Mouse (Mus musculus) gastrocnemius, postnatal 4 days (tissue): ENCODE results near the gene Gm9913. TPM values are rescaled to one million over a fixed set of nuclear protein-coding genes. Genes with fewer than 3 reads are reported as not detected.

Source experiments
- DNase-seq, 2 experiments: peaks; one replicate each; pipeline ENCODE4 v3.0.0; 2021 to 2022; ENCODE audit warnings: low spot score in 2 of 2, mixed read lengths in 2 of 2
- long read RNA-seq, 2 experiments: library from polyadenylated mRNA; stranded (forward); transcript quantifications; one replicate each; pipeline ENCODE4 v2.0.0; 2021
- total RNA-seq, 2 experiments: library from RNA; stranded (reverse); gene quantifications; 2 replicates each; pipeline ENCODE4 v1.2.3; 2021

Gm9913 gene
- under 1 TPM; 0.36 to 0.49 TPM for total RNA-seq
- long read RNA-seq, experiment 1: 0 reads
- long read RNA-seq, experiment 2: 0 reads

DNA sequence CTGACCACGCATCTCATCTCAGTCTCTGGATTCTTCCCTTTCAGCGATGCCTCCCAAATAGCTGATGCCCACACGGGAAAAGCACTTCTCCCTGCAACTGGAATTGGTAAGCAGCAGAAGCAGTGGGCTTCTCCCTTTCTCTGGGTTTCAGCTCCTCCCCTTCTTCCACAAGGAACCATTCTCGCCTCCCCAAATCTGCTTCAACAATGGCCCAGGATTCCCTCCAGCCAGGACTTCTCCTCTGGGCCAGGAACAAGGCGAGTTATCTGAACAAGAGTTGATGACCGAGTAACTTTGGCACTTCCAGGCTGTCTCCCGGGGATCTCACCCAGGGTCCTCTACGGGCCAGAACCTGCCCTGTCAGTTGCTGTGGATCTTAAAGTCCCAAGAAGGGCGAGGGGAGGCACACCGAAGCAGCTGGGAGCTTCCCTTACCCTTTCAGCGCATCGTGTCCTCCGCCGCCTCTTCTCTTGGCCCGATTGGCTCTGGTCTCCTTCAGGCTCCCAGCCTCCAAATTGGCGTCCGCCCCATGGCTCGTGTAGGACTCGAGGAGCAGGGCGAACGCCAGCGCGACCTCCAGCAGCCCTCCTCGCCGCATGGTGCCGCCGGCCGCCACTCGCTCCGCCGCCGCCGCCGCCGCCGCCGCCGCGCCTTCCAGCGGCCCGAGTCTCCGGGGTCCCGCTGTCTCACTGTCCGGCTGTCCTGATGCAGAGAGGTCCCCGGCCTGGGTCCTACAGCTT, at the start of gene Gm9913:
Gene Gm9913 (plus strand): TSS at position 84 of the 740 bp plus-strand sequence.
- DNase-seq: peak; percentile 49 to 75

DNA sequence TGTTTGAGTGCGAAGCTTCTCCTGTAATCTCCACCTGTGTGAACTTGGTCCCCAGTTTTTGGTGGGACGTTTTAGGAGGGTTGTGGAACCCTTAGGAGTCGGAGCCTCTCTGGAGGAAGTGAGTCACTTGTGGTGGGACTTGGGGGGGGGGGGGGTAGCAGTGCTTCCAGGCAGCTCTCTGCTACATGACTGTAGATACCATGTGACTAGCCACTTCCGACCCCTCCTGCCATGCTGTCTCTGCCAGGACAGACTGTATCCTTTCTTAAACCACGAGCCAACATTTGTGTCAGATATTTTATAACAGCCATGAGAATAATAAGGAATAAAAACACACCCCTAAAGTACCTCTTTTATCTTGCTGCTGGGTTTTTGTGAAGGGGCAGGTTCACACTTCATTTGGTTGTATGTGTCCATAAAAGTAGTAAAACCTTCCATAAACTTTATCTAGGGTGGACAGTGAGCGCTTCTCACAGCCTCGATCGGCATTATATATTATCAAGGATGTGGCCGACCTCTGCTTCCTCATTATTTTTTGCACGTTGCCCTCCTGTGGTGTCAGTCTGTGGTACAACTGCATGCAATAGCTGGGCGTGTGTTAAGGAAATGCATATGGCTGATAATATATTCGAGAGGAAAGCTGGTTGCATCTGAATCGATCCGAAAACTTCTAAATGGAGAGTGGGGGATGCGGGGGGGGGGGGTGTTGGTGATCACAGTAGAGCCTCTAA, 48.7 kb upstream of the Gm9913 start:
- DNase-seq: no peak

DNA sequence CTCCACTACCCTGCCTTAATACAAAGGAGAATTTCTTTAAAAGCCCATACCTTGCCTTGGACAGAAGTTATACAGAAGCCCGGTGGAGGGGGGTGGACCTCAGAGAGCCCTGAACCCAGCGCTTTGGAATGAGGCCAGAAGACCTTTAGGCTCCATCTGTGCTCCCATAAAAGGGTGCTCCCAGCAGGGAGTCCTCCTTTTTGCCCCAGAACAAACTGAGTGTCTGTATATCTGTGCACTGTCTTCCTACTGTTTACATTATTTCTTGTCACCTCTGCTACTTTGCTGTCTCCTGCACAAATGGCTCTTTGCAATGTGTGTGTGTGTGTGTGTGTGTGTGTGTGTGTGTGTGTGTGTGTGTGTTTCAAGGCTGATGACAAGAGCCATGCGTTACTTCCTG, 45.8 kb upstream of the Gm9913 start:
- DNase-seq: no peak

DNA sequence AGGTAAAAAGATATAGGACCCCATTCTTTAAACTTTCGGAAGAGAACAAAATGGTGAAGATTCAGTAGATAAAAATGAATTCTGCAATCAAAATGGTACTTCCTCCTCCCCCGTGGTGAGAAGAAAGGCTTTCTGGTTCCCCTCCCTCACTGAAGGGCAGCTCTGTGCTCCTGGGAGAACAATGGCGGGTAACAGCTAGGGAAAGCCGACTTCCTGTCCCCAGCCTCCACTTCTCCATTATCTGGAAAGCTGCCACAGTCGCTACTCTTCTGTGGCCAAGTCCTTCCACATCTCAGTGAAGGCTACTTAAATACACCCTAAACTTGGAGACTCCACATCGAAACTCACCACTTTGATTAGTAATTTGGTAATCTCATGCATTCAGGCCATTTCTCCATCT, 40.9 kb upstream of the Gm9913 start:
- DNase-seq: no peak

DNA sequence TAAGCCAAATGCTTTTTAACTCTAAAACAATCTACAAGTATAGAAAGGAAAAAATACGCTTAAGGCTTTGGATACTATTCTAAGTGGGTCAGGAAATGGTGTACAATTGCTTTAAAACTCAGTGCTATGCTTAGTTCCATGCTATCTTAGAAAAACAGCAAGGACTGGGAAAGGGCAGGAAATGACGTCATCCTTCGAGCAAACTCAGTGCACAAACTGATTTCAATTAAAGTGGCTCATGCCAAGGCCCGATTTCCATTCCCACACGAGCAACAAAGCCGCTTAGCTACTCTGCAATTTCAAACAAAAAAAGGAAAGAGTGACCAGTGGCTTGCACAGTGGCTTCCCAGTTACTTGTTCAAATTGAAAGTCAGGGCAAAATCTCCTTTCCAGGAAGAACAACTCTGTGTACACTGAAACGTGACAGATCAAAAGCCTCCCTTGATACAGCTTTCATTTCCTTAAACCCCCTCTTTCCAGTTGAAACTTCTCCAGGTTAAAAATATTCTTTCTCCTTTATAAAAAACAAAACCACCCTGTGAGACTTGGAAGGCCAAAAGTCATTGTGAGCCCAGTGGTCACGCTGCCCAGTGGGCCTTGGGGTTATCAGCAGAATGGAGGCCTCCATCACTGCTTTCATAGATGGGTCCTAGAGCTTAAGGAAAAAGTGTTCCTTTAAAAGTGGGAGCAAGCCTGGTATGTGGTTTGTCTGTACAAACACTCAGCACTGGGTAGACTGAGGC, 34.2 kb upstream of the Gm9913 start:
- peak in 1 of 2 experiments; percentile 37 for DNase-seq

DNA sequence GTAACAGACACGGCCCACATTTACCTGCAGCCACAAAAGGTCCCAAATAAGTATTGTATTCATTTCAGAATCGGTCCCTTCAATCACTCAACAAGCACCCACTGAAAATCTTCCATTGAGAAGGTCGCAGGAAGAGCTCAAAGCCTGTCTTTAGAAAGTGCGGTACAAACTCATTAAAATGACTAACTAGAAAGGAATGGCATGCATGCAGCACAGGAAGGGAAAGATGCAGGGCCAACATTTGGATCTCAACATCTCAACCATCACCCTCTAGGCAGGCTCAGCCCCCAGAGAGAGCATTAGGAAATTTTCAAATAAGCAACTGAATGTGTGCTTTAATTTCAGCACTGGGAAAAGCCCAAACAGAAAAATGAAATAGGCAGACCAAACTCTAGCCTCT, 33.2 kb upstream of the Gm9913 start:
- DNase-seq: no peak

DNA sequence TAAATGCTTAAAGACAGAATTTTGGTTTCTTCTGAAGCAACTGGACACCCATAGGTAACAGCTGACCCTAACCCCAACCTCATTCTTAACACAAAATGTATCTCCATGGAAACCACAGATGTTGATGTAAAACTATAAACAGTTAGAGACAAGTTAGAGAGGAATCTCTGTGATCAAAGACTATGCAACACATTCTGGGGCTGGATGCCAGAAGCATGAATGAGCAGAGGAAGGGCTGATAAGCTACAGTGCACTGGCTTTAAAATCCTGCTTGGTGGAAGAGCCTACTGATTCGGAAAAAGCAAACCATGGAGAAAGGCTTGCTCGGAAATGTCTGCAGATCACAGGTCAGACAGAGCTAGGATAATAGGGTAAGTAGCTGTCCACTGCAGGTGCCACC, 31.7 kb upstream of the Gm9913 start:
- DNase-seq: no peak

DNA sequence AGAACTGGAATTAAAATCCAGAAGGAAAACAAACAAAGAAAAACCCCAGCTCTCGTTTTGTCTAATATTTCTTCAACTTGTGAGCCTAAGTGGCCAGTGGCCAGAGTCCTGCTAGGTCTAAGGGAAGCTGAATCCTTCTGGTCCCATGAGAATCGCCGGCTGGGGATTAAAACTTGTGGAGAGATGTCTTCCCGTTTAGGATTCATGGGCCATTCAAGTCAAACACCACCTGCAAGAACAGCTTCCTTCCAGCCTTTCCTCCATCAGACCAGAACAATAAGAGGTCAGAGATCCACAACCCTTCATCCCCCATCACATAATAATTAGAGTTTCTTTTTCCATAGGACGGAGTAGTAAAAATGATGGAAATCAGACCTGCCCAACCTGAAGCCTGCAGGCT, 30.2 kb upstream of the Gm9913 start:
- no peak for DNase-seq

DNA sequence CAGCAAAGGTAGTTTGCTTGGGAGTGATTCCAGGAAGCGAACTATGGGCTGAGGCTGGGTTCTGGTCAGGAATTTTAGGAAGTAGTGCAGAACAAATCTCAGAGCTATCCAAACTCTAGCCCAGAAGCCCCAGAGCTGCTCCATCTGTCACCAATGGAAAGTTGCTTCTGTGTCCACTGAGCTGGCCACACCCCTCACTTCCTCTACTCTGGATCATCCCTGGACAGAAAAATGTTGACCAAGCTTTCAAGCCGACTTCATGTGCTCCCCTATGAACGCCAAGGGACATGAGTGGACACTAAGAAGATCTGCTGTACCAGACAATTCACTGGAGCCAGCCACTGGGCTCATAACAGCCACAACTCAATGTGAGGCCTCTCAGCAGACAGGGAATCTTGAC, 28.7 kb upstream of the Gm9913 start:
- DNase-seq: no peak

DNA sequence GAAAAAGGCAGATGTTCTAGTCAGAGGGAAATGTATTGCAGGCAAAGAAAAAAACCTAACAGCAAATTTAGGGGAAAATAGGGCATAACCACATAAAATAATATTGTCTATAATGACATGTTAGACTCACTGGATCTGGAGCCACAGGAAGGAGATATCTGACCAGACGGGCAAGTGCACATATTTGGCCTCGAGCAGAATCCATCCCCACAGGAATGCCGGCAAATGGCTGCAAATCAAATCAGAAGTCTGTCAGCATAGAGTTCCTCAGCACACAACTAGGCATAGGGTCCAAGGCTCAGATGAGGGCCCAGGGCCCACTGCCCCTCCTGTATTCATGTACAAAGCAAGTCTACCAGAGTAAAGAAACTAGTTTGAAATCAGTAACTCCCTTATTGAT, 27.5 kb upstream of the Gm9913 start:
- no peak for DNase-seq

DNA sequence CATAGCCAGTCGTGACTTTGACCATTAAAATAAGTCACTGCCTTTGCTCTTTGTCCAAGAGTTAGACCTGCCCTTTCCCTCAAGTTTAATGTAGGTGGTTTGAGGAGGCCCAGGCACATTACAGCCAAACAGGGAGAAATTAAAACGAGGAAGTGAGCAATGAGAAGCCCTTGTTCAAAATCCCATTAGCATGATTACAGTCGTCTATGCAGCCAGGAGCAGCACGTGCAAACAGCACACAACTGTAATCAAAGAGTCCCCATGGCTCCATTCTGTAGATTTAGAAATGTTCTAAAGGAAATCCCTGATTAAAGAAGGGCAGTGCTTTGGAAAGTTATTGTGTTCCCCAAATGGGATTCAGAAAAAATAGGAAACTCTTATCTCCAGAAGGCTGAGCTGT, 26.2 kb upstream of the Gm9913 start:
- DNase-seq: no peak

DNA sequence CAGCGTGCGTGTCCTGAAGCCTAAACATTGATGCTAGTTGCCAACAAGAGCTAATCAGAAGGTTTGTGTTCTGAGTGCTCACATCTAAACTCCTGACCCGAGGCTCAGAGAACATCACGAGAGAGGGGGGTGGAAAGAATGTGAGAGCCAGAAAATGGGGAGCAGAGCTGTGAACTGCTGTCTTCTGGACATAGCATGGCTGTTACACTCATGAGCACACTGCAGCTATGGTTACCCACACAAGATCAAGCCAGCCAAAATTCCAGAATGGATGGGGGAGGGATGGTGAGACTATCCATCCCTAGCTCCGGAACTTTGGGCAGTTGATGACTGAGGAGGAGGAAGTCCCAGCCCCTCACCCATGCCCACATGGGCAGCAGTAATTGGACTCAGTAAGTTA, 24.8 kb upstream of the Gm9913 start:
- no peak for DNase-seq

DNA sequence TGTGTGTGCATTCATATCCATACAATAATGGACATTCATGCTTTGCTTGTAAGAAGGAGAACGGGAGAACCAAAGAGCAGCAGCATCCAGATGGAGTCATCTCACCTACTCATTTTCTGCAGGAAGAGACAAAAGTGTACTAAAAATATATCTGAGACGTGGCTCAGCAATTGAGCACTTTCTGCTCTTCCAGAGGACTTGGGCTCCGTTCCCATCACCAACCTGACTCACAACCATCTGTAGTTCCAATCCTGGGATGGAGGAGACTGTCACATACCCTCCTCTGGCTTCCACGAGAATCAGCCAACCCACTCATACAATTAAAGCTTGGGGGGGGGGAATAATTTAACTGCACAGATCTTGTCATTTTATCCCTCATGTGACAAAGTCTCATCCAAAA, 23.8 kb upstream of the Gm9913 start:
- DNase-seq: no peak

DNA sequence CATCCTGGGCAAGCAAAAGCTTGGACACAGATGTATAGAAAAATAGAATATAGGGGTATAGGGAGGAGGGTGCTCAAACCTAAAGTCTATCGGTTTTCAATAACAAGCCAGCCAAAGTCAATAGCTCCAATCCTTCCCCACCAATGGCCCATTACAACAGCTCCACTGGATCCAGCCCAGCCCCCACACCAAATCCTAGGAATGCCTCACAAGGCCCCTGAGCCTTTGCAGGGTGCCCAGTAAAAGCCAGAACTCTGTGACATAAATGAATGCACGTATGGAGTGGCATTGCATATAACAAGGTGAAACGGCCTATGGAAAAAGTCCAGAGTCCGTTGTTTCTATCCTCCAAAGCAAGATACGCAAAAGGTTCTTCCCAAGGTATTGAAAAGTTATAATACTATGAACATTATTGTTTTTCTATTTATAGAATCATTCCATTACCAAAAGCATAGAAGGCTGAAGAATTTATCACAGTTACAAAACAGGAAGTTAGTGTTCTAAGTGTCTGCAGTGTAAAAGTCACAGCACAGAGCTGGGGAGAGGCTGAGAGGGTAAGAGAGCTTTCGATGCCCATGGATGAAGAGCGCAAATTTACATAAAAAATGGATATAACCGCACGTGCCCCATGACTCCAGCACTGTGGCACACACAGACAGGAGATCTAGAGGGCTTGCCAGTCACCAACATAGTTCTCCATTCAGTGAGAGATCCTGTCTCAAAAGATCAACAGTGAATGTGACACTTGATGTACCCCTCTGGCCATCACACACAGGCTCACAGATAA, 23.2 kb upstream of the Gm9913 start:
- DNase-seq: no peak

DNA sequence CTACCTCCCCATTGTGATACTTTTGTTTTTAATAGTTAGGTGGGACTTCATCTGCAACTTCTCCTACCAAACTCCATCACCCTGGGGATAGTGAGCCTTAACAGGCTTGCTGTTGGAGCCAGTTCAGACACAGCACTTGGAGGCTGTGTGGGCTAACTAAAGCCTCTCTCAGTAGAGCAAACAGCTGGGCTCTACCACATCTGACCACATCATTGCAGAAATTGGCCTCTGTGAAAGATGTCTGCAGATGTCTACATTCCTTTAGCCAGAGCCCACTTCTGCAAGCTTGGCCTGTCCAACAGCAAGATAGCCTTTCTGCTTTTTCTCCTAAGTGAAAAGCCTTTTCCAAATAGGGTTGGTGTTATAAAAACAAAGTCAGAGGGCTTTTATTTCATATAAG, 20.7 kb upstream of the Gm9913 start:
- DNase-seq: no peak

DNA sequence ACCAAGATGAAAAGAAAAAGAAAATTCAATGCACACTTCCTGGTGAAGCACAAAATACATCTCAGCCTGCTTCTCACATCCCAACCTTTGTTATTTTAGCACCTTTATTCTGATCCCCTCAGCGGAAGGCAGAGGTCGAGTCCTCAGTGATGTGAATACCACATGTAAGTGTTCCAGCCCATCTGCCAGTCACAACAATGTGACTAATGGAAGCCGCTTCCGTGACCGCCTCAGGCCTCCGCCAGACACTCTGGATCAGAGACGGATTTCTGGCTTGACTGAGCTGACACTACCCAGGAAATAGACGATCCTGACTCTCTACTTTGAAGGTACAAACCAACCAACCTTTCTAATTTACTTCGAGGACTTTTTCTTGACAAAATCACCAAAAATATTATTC, 20.0 kb upstream of the Gm9913 start:
- DNase-seq: no peak

DNA sequence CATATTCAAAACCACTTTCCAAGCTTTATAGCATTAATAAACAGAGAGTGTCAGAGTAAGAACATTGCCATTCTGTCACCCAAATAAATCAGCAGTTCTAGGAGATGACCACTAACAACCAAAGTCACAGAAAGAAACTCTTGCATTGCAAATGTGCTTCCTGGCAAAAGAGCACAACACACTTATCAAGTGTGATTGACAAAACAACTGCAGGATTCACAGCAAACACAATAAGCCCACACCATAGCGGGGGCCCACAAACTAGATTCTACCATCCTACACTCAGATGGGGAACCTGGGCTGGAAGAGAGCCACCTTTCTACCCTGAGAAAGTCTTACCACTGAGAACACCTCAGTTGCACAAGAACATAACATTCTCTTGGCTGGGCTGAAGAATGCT, 14.9 kb upstream of the Gm9913 start:
- DNase-seq: no peak

DNA sequence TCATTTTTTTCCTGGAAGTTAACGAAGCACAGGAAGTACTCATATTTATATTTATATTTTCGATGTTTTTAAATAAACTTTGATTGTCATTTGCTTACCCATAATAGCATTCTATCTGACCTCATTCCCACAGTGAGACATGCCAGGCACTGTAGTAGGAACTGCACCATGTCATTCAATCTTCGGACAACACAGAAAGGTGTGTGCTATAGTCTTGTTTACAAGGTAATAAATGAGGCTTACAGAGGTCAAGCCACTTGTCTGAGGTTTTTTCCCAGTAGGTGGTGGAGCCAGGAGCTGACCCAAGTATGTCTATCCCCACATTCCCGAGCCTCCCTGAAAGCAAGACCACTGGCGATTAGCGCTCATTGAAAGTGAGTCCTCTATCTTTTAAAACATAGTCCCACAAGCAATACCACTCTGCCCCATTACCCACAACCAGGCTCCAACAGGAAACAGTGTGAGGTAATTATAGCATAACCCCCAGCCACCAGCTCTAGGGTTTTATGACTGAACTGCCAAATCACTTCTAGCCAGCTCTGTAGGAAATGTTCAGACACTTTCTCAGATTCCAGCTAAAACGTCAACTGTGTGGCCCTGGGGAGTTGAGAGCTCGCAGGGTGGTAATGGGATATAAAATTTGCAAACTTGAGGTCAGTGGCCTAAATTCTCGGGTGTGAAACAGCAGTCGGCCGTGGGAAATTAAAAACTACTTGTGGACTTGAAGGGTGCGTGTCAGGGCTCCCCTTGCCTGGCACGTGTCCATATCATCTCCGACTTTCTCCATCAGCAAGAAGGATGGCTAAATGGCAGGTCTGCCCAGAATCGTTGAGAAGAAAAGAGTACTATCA, 12.6 kb upstream of the Gm9913 start:
- no peak for DNase-seq

DNA sequence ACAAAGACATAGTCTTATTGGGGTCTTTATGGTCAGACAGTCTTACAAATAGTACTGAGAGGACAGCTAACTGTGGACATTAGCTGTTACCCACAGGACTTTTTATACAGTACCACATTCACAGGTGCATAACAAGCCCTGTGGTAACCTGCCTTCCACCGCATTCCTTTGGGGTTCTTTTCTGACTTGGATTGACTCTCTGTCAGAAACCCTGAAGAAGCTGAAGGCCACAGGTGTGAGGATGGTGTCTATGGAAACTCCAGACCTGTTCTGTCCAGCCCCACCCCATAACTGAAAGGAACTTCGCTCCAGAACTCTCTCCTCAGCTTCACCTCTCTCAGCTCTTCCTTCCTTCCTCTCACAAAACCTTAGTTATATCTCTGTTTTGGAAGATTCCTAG, 10.6 kb upstream of the Gm9913 start:
- no peak for DNase-seq
